Mouse (Mus musculus) T-helper 2 cell (primary cell): ENCODE data around the gene Apoc3.

Experiments used
- in situ Hi-C: fragments of 300-600 bp; cut with MboI, MseI; formaldehyde crosslinking; loops from one replicate; pipeline ENCODE4 v1.15.1; 2025; ENCODE audit warnings: high pct_unique_total_duplicates

The Apoc3 gene

DNA sequence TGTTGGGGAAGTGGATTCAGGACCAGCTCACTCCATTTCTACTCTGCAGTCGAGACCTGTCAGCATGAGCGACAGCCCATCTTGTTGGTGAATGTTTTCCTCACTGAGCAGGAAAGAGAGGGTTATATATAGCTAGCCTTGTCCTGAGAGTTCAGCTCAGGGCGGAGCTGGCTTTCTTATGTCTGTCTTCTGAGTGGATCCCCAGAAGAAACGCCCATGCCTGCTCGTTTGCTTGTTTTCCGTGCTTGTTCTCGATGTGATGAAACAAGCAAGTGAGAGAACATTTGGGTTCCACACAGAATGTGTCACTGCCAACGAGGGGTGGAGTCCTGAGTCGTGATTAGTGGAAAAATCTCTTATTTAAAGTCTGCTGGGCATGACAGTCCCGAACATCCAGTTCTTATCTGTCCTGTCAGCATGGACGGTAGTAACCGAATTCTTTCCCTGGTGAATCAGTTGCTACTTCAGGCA lies 38.7 kb downstream of the Apoc3 start:
- in situ Hi-C loops = no loop called here

- in situ Hi-C loops = no loop called here
Measured at GRCm38 (mm10) chr9:46194809-46195208, 40.6 kb downstream of the Apoc3 start.

DNA sequence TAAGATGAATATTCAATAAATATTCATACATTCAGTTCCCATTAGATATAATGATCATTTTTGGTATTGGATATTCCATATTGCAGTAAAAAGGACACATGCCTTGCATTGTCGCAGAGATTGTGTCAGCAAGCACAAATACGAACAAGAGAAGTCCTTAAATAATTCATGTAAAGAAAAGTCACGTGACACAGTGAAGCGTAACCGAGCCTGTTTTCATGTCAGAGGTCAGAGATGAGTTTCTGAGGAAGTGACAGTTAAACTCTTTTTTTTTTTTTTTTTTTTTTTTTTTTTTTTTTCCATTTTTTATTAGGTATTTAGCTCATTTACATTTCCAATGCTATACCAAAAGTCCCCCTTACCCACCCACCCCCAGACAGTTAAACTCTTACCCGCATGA lies 42.8 kb downstream of the Apoc3 start:
- in situ Hi-C loops = no loop called here

GRCm38 (mm10) chr9:46191644-46192043 lies 43.8 kb downstream of the Apoc3 start:
- in situ Hi-C loops = no loop called here

- in situ Hi-C loops = no loop called here
Measured at GRCm38 (mm10) chr9:46191234-46191633, 44.2 kb downstream of the Apoc3 start.

DNA sequence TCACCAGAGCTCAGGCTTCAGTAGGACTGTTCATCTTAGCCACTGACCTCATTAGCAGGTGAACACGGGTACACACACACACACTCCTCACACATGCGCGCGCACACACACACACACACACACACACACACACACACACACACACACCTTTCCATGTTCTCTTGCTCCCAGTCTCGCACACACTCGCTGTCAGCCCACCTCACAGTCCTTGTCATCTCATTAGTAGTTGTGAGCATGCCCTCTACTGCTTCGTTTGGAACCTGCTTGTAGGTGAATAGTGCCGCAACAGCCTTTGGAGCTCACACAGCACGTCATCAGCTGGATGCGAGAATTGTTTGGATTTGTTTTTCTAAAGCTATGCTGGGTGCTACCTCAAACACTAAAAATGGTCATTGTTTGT lies 46.1 kb downstream of the Apoc3 start:
- in situ Hi-C loops = no loop called here

DNA sequence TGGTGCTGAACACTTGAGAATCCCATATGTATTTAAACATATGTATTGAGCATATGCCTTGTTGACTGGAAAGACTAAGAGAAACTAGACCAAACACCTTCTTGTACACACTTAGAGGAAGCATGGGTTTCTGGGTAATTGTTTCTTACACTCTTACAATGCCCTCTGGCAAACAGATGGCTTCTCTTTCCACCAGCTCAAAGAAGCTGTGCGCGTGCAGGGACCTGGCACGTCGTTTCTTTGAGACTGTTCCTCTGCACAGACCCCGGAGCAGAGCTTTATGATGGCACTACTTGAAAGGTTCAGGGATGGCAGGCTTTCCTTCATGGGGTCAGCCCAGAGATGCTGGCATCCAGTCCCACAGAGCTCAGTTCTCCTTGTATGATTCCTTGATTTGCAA lies 46.5 kb downstream of the Apoc3 start:
- in situ Hi-C loops = no loop called here

DNA sequence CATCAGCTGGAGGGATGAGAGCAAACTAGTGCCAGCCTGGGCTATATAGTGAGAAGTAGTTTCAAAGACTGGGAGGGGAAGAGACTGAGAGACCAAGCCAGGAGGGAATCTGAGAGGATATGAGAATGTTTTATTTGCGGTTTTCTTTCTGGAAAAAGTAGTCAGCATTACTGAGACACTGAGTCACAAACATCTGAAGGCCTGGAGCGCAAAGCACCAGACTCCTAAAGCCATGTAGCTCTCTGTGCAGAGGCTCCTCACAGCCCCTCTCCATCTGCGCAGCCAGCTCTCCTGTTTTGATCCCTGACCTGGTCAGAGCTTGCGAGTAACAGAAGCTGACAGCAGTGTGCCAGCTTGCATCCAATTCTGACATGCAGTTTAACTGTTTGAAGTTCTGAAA lies 47.1 kb downstream of the Apoc3 start:
- in situ Hi-C loops = no loop called here

DNA sequence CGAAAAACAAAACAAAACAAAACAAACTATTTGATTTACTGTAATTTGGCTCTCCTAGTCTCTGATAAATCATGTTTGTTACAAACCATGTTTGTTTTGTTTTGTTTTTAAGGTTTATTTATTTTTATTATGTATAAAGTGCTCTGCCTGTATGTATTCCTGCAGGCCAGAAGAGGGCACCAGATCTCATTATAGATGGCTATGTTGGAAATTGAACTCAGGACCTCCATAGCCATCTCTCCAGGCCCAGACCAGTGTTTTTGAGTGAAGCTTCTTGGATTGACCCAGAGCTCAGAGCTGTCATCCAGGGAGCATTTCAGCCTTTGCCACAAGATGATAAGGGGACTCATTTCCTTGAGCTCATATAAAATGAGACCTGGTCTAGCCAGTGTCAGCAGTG lies 49.0 kb downstream of the Apoc3 start:
- in situ Hi-C loops = no loop called here

- in situ Hi-C loops = no loop called here
Measured at GRCm38 (mm10) chr9:46185191-46185590, 50.2 kb downstream of the Apoc3 start.

GRCm38 (mm10) chr9:46184542-46184941 lies 50.9 kb downstream of the Apoc3 start:
- in situ Hi-C loops = no loop called here
